In the genomic region with DNA sequence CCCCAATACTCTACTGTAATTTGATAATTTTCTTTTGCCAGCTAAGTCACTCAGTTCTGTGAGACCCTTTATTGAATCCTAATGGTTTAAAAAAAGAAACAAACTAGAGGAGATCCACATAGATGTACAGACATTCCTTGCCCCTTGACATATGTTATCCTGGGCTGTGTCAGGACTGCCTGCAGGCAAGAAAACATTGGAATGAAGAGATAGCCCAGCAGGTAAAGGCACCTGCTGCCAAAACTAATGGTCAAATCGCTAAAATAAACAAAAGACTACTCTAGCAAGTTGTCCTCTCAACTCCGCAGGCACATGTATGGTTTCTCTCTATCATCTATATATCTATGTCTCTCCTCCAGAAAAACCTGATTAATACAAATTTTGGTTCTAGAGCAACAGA, we compare ENCODE assay signal across 12 mouse cellular contexts.
"Had no signal": no experiment of that assay in that cellular context is flagged by ENCODE, and none has a peak within 500 bp of the region (broad histone marks: within the 10 kb centered on the region; RNA-seq: fewer than 3 reads in every experiment).

No protein-coding gene starts in this region.

- DNase-seq: kidney, adult 9 months; kidney, postnatal 36 days; layer of hippocampus, adult 9-11 months; layer of hippocampus, postnatal 36 days; liver; liver, embryonic 13.5 days; lung, adult 18-20 months; lung, postnatal 36 days; retina, postnatal 1 day; right cerebral cortex, postnatal 14 days; thymus, adult 2 months; thymus, postnatal 25 days had no signal
